Mouse (Mus musculus) liver (tissue): ENCODE results near the gene Stradb.
"Not testable (repeated sequence)": the region's sequence is repeated elsewhere in the genome, so short reads cannot be mapped to it uniquely, and the experiment has no call there.

Experiments used
- DNase-seq: peaks from one replicate; pipeline ENCODE4 v3.0.0-alpha.2; 2020; ENCODE audit warnings: mixed read lengths

Gene Stradb

GRCm38 (mm10) chr1:58973366-58974221 lies at the start of gene Stradb, which contains the start of gene Trak2:
TSS of gene Stradb (plus strand) at chr1:58973522.
TSS of gene Trak2 (minus strand) at chr1:58973430.
- DNase-seq: peak; percentile 97

- DNase-seq: no peak
These were observed 46.7 kb upstream of the Stradb start for GRCm38 (mm10) chr1:58926664-58927063.

- no peak for DNase-seq
These were observed 36.3 kb upstream of the Stradb start for GRCm38 (mm10) chr1:58936746-58937605.

GRCm38 (mm10) chr1:58937606-58938099 lies 35.7 kb upstream of the Stradb start:
- DNase-seq: no peak

- no peak for DNase-seq
These were observed 27.8 kb upstream of the Stradb start for GRCm38 (mm10) chr1:58945523-58945922.

GRCm38 (mm10) chr1:58945960-58946670 lies 27.2 kb upstream of the Stradb start:
- DNase-seq: no peak

- DNase-seq: no peak
These were observed 26.6 kb upstream of the Stradb start for GRCm38 (mm10) chr1:58946718-58947117.

- no peak for DNase-seq
These were observed 23.7 kb upstream of the Stradb start for GRCm38 (mm10) chr1:58949561-58950106.

GRCm38 (mm10) chr1:58950899-58951648 lies 22.2 kb upstream of the Stradb start:
- DNase-seq: peak; percentile 47

GRCm38 (mm10) chr1:58951841-58952240 lies 21.5 kb upstream of the Stradb start:
- no peak for DNase-seq

- no peak for DNase-seq
These were observed 20.8 kb upstream of the Stradb start for GRCm38 (mm10) chr1:58952526-58952925.

GRCm38 (mm10) chr1:58952997-58953396 lies 20.3 kb upstream of the Stradb start:
- no peak for DNase-seq

- DNase-seq: peak; percentile 88
These were observed 19.5 kb upstream of the Stradb start for GRCm38 (mm10) chr1:58953686-58954434.

GRCm38 (mm10) chr1:58954578-58955410 lies 18.5 kb upstream of the Stradb start:
- DNase-seq: no peak

- DNase-seq: peak; percentile 59
These were observed 17.6 kb upstream of the Stradb start for GRCm38 (mm10) chr1:58955716-58956115.

- DNase-seq: peak; percentile 64
These were observed 17.1 kb upstream of the Stradb start for GRCm38 (mm10) chr1:58956229-58956628.

GRCm38 (mm10) chr1:58957931-58958330 lies 15.4 kb upstream of the Stradb start:
- no peak for DNase-seq

- DNase-seq: not testable (repeated sequence)
These were observed 14.4 kb upstream of the Stradb start for GRCm38 (mm10) chr1:58958789-58959526.

- no peak for DNase-seq
These were observed 13.6 kb upstream of the Stradb start for GRCm38 (mm10) chr1:58959682-58960081.
